Mouse (Mus musculus) midbrain, postnatal 0 days (tissue): ENCODE measurements around the gene Midn. TPM values are rescaled to one million over a fixed set of nuclear protein-coding genes. Genes with fewer than 3 reads are reported as not detected.

ENCODE experiments used
- ATAC-seq: fragments of 200-750 bp; cut with Nextera tagmentation; 2 replicates; pipeline ENCODE4 v1.8.0; 2017; ENCODE audit warnings: moderate number of reproducible peaks, mild to moderate bottlenecking, moderate TSS enrichment, moderate library complexity; ENCODE audit not compliant: low FRiP score
- DNase-seq: peaks from one replicate; pipeline ENCODE4 v3.0.0-alpha.2; 2015; ENCODE audit warnings: low spot score
- H3K27ac ChIP-seq: fragments of 300-500 bp; sonication (generic); 2 replicates; pipeline ENCODE4 v1.5.1; 2014; ENCODE audit warnings: low read depth, mild to moderate bottlenecking, low read length, mixed read lengths
- H3K27me3 ChIP-seq: fragments of 300-500 bp; sonication (generic); 2 replicates; pipeline ENCODE4 v1.6.1; 2014; ENCODE audit warnings: low read length, control low read depth, mixed read lengths; ENCODE audit not compliant: insufficient read depth
- H3K36me3 ChIP-seq: fragments of 300-500 bp; sonication (generic); 2 replicates; pipeline ENCODE4 v1.6.1; 2014; ENCODE audit warnings: low read length, control low read depth, mixed read lengths; ENCODE audit not compliant: insufficient read depth
- H3K4me1 ChIP-seq: fragments of 300-500 bp; sonication (generic); 2 replicates; pipeline ENCODE4 v1.6.1; 2014; ENCODE audit warnings: mild to moderate bottlenecking, control low read depth, antibody characterized with exemption, low read length, mixed read lengths; ENCODE audit not compliant: insufficient read depth
- H3K4me2 ChIP-seq: fragments of 300-500 bp; sonication (generic); 2 replicates; pipeline ENCODE4 v1.6.1; 2014; ENCODE audit warnings: low read depth, mild to moderate bottlenecking, low read length, mixed read lengths; ENCODE audit not compliant: poor library complexity, severe bottlenecking
- H3K4me3 ChIP-seq: fragments of 300-500 bp; sonication (generic); 2 replicates; pipeline ENCODE4 v1.5.1; 2014; ENCODE audit warnings: low read depth, mild to moderate bottlenecking, low read length, moderate library complexity
- H3K9ac ChIP-seq: fragments of 300-500 bp; sonication (generic); replicated peaks from 2 replicates; pipeline ENCODE4 v1.6.1; 2014; ENCODE audit warnings: mild to moderate bottlenecking, low read length, moderate library complexity, mixed read lengths; ENCODE audit not compliant: poor library complexity, severe bottlenecking
- H3K9me3 ChIP-seq: fragments of 300-500 bp; sonication (generic); 2 replicates; pipeline ENCODE4 v1.6.1; 2016; ENCODE audit warnings: low read length, control low read depth
- CTCF ChIP-seq: IDR thresholded peaks from 2 replicates; pipeline ENCODE4 v1.5.1; 2016; ENCODE audit warnings: antibody characterized with exemption, mild to moderate bottlenecking
- WGBS: fragments of 180-500 bp; shearing (Covaris S2); extraction: QIAGEN DNeasy Blood & Tissue Kit; methylation state at CpG from one replicate; pipeline ENCODE4 v1.1.7; 2014; 5-methylcytosine and 5-hydroxymethylcytosine counted together
- polyA plus RNA-seq: library from polyadenylated mRNA; unstranded; fragments of >200 nt; fragmentation: Nextera tagmentation; extraction: Ambion mirVana; gene quantifications from 2 replicates; pipeline ENCODE4 v1.2.1, GENCODE M21; 2015
- total RNA-seq: library from RNA; depleted of rRNA; stranded (reverse); fragments of >200 nt; gene quantifications from 2 replicates; pipeline ENCODE4 v1.2.3, GENCODE M21; 2014; rRNA removed

Midn gene
- total and polyA plus RNA-seq, 2 experiments from 2014 or later: 17.2 to 143 TPM

- H3K4me3 ChIP-seq: no peak overlapping the region
- no peak for ATAC-seq
- no peak for TF ChIP-seq CTCF
- no peak overlapping the region for H3K4me2 ChIP-seq
- no peak for DNase-seq
- H3K9ac ChIP-seq: no peak overlapping the region
- H3K9me3 ChIP-seq: no peaks in the 10 kb centered on the region
- H3K27ac ChIP-seq: no peak overlapping the region
- 37% methylated on average over 6 of the region's 6 CpGs for WGBS
- H3K4me1 ChIP-seq: no peaks in the 10 kb centered on the region
- H3K27me3 ChIP-seq: no peaks in the 10 kb centered on the region
- no peaks in the 10 kb centered on the region for H3K36me3 ChIP-seq
Observed at GRCm38 (mm10) chr10:80200485-80200884, 52.4 kb downstream of the Midn start.

- Histone ChIP-seq H3K9ac (no peak overlapping the region), H3K9me3 (no peaks in the 10 kb centered on the region), H3K4me3 (no peak overlapping the region), H3K27ac (no peak overlapping the region), H3K4me2 (no peak overlapping the region), H3K4me1 (peaks cover 4% of the 10 kb centered on the region), H3K27me3 (no peaks in the 10 kb centered on the region), H3K36me3 (no peaks in the 10 kb centered on the region)
- TF ChIP-seq CTCF: no peak
- WGBS: 8% methylated on average over 7 of the region's 7 CpGs
- ATAC-seq: no peak
- DNase-seq: no peak
Observed at GRCm38 (mm10) chr10:80204055-80204454, 56.0 kb downstream of the Midn start.

- DNase-seq (no peak), ATAC-seq (no peak)
- Histone ChIP-seq H3K36me3 (no peaks in the 10 kb centered on the region), H3K4me2 (no peak overlapping the region), H3K9ac (no peak overlapping the region), H3K4me3 (no peak overlapping the region), H3K4me1 (peaks cover 8% of the 10 kb centered on the region), H3K9me3 (no peaks in the 10 kb centered on the region), H3K27ac (no peak overlapping the region), H3K27me3 (no peaks in the 10 kb centered on the region)
- no peak for TF ChIP-seq CTCF
- WGBS: 54% methylated on average over 1 of the region's 1 CpGs
Observed at GRCm38 (mm10) chr10:80207201-80207600, 59.1 kb downstream of the Midn start.

GRCm38 (mm10) chr10:80207676-80208075 is 59.6 kb downstream of the Midn start:
- no peaks in the 10 kb centered on the region for H3K27me3 ChIP-seq
- no peak overlapping the region for H3K4me3 ChIP-seq
- no peak overlapping the region for H3K27ac ChIP-seq
- TF ChIP-seq CTCF: no peak
- no peak for ATAC-seq
- H3K9ac ChIP-seq: no peak overlapping the region
- DNase-seq: peak; percentile 5
- 34% methylated on average over 10 of the region's 10 CpGs for WGBS
- no peaks in the 10 kb centered on the region for H3K9me3 ChIP-seq
- peaks cover 8% of the 10 kb centered on the region for H3K4me1 ChIP-seq
- no peaks in the 10 kb centered on the region for H3K36me3 ChIP-seq
- no peak overlapping the region for H3K4me2 ChIP-seq

Other genes starting within 250 kb of the Midn start
Only the 30 nearest of the 32 such genes appear.
- not detected in 2 replicates for gene Gm26602, start 237.4 kb upstream of the Midn start, total RNA-seq
- 7.4 and 17.3 TPM in 2 replicates for gene Gm26602, start 237.4 kb upstream of the Midn start, polyA plus RNA-seq
- 6.1 and 9.6 TPM in 2 replicates for gene Kiss1r, start 231.3 kb upstream of the Midn start, total RNA-seq
- gene Kiss1r, start 231.3 kb upstream of the Midn start, polyA plus RNA-seq: 4.4 and 5.5 TPM in 2 replicates
- gene R3hdm4, start 227.1 kb upstream of the Midn start, total RNA-seq: 108 and 118 TPM in 2 replicates
- gene R3hdm4, start 227.1 kb upstream of the Midn start, polyA plus RNA-seq: 301 and 323 TPM in 2 replicates
- 9.0 and 9.5 TPM in 2 replicates for gene Arid3a, start 221.2 kb upstream of the Midn start, total RNA-seq
- gene Arid3a, start 221.2 kb upstream of the Midn start, polyA plus RNA-seq: 3.1 and 3.3 TPM in 2 replicates
- 72.6 and 87.6 TPM in 2 replicates for gene Wdr18, start 188.1 kb upstream of the Midn start, total RNA-seq
- gene Wdr18, start 188.1 kb upstream of the Midn start, polyA plus RNA-seq: 102 and 116 TPM in 2 replicates
- 0.42 and 2.2 TPM in 2 replicates for gene Grin3b, start 177.6 kb upstream of the Midn start, total RNA-seq
- gene Grin3b, start 177.6 kb upstream of the Midn start, polyA plus RNA-seq: 0.11 and 0.21 TPM in 2 replicates
- gene Tmem259, start 163.9 kb upstream of the Midn start, total RNA-seq: 134 and 172 TPM in 2 replicates
- 26.2 and 29.3 TPM in 2 replicates for gene Tmem259, start 163.9 kb upstream of the Midn start, polyA plus RNA-seq
- 14.8 and 19.5 TPM in 2 replicates for gene Cnn2, start 159.7 kb upstream of the Midn start, total RNA-seq
- gene Cnn2, start 159.7 kb upstream of the Midn start, polyA plus RNA-seq: 12.6 and 12.8 TPM in 2 replicates
- gene Abca7, start 151.8 kb upstream of the Midn start, total RNA-seq: 9.3 TPM in 2 replicates
- 1.7 and 1.9 TPM in 2 replicates for gene Abca7, start 151.8 kb upstream of the Midn start, polyA plus RNA-seq
- 1.7 and 2.4 TPM in 2 replicates for gene Arhgap45, start 131.6 kb upstream of the Midn start, total RNA-seq
- gene Arhgap45, start 131.6 kb upstream of the Midn start, polyA plus RNA-seq: 1.2 and 1.6 TPM in 2 replicates
- 66.4 and 76.0 TPM in 2 replicates for gene Polr2e, start 108.5 kb upstream of the Midn start, total RNA-seq
- 126 and 135 TPM in 2 replicates for gene Polr2e, start 108.5 kb upstream of the Midn start, polyA plus RNA-seq
- gene Gpx4, start 101.1 kb upstream of the Midn start, total RNA-seq: 350 TPM in 2 replicates
- 635 and 741 TPM in 2 replicates for gene Gpx4, start 101.1 kb upstream of the Midn start, polyA plus RNA-seq
- 24.3 TPM in 2 replicates for gene Sbno2, start 42.7 kb upstream of the Midn start, total RNA-seq
- gene Sbno2, start 42.7 kb upstream of the Midn start, polyA plus RNA-seq: 7.6 TPM in 2 replicates
- 84.0 and 97.3 TPM in 2 replicates for gene Stk11, start 32.5 kb upstream of the Midn start, total RNA-seq
- gene Stk11, start 32.5 kb upstream of the Midn start, polyA plus RNA-seq: 12.3 and 12.4 TPM in 2 replicates
- 231 and 259 TPM in 2 replicates for gene Atp5d, start 9.6 kb upstream of the Midn start, total RNA-seq
- gene Atp5d, start 9.6 kb upstream of the Midn start, polyA plus RNA-seq: 607 and 661 TPM in 2 replicates
- 273 and 276 TPM in 2 replicates for gene Cbarp, start 7.4 kb upstream of the Midn start, total RNA-seq
- 120 and 121 TPM in 2 replicates for gene Cbarp, start 7.4 kb upstream of the Midn start, polyA plus RNA-seq
- 315 and 337 TPM in 2 replicates for gene Cirbp, start 17.7 kb downstream of the Midn start, total RNA-seq
- 760 and 829 TPM in 2 replicates for gene Cirbp, start 17.7 kb downstream of the Midn start, polyA plus RNA-seq
- gene 1600002K03Rik, start 24.7 kb downstream of the Midn start, total RNA-seq: 2.3 and 2.8 TPM in 2 replicates
- 4.1 and 5.3 TPM in 2 replicates for gene 1600002K03Rik, start 24.7 kb downstream of the Midn start, polyA plus RNA-seq
- 45.1 and 51.1 TPM in 2 replicates for gene Efna2, start 31.2 kb downstream of the Midn start, total RNA-seq
- 52.1 and 58.4 TPM in 2 replicates for gene Efna2, start 31.2 kb downstream of the Midn start, polyA plus RNA-seq
- gene Mum1, start 78.2 kb downstream of the Midn start, total RNA-seq: 45.1 and 60.9 TPM in 2 replicates
- gene Mum1, start 78.2 kb downstream of the Midn start, polyA plus RNA-seq: 42.4 and 49.6 TPM in 2 replicates
- 193 and 201 TPM in 2 replicates for gene Ndufs7, start 100.8 kb downstream of the Midn start, total RNA-seq
- gene Ndufs7, start 100.8 kb downstream of the Midn start, polyA plus RNA-seq: 358 and 388 TPM in 2 replicates
- gene Gamt, start 112.7 kb downstream of the Midn start, total RNA-seq: 12.5 and 14.3 TPM in 2 replicates
- 16.8 and 19.6 TPM in 2 replicates for gene Gamt, start 112.7 kb downstream of the Midn start, polyA plus RNA-seq
- gene Dazap1, start 113.2 kb downstream of the Midn start, total RNA-seq: 107 and 109 TPM in 2 replicates
- gene Dazap1, start 113.2 kb downstream of the Midn start, polyA plus RNA-seq: 34.2 and 34.5 TPM in 2 replicates
- 971 and 1,162 TPM in 2 replicates for gene Rps15, start 144.2 kb downstream of the Midn start, total RNA-seq
- 633 and 645 TPM in 2 replicates for gene Rps15, start 144.2 kb downstream of the Midn start, polyA plus RNA-seq
- gene Apc2, start 147.7 kb downstream of the Midn start, total RNA-seq: 370 and 395 TPM in 2 replicates
- 95.3 and 110 TPM in 2 replicates for gene Apc2, start 147.7 kb downstream of the Midn start, polyA plus RNA-seq
- 15.6 and 23.1 TPM in 2 replicates for gene 2310011J03Rik, start 172.3 kb downstream of the Midn start, total RNA-seq
- 26.5 and 29.6 TPM in 2 replicates for gene 2310011J03Rik, start 172.3 kb downstream of the Midn start, polyA plus RNA-seq
- gene Pcsk4, start 181.2 kb downstream of the Midn start, total RNA-seq: 5.2 and 7.5 TPM in 2 replicates
- 12.6 and 14.6 TPM in 2 replicates for gene Pcsk4, start 181.2 kb downstream of the Midn start, polyA plus RNA-seq
- gene Reep6, start 181.7 kb downstream of the Midn start, total RNA-seq: 3.8 and 5.3 TPM in 2 replicates
- gene Reep6, start 181.7 kb downstream of the Midn start, polyA plus RNA-seq: 7.0 and 7.8 TPM in 2 replicates
- 0.71 and 0.77 TPM in 2 replicates for gene Adamtsl5, start 200.1 kb downstream of the Midn start, total RNA-seq
- gene Adamtsl5, start 200.1 kb downstream of the Midn start, polyA plus RNA-seq: 0.62 and 0.71 TPM in 2 replicates
- 17.5 and 23.1 TPM in 2 replicates for gene Plk5, start 208.2 kb downstream of the Midn start, total RNA-seq
- 12.5 and 12.8 TPM in 2 replicates for gene Plk5, start 208.2 kb downstream of the Midn start, polyA plus RNA-seq